Mouse (Mus musculus) thymus, postnatal 36 days (tissue): ENCODE data around the gene Ndufa12.

Source experiments
- DNase-seq, 2 experiments: peaks; one replicate each; pipeline ENCODE4 v3.0.0; 2022; ENCODE audit warnings: mixed read lengths in 2 of 2

Ndufa12 gene

DNA sequence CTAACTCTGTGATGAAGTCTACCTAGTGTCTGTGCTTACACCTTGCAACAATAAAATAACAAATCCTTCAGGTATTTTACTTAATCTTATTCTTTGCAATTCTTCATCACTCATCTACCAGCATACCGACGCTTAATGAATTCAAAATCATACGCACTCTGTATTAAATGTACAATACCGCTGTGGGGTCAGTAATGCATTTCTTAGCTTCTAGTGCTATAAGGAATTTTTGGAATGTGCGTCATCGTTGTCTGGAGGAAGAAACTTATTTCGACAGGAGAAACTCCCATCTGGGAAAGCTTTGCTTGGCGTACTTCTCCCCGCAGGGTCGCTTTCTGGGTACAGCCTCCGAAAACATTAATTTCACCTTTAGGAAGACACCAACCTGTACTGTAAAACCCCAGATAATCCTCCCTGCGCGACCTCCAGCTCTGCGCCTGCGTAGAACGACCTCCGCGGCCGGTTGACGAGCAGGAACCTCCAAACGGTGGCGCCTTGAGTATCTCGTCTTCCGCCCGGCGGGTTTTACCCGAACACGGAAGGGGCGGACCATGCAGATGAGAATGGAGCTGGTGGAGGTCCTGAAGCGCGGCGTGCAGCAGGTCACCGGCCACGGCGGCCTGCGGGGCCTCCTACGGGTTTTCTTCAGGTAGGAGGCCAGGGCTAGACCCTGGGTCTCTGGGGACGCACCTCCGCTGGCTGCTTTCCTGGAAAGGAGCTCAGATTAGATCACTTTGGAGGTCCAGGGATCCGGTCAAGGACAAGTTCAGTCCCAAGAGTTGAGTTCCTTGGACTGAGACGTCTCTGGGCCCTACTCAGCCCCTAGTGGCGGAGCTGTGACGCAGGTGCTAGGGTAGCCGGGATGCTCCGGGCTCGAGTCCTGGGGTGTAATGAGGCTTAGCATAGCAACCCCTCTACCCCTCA lies at the start of gene Ndufa12:
TSS of gene Ndufa12 (plus strand) at position 239 of the 924 bp plus-strand sequence.
- DNase-seq: peak; percentile 94 to 96

DNA sequence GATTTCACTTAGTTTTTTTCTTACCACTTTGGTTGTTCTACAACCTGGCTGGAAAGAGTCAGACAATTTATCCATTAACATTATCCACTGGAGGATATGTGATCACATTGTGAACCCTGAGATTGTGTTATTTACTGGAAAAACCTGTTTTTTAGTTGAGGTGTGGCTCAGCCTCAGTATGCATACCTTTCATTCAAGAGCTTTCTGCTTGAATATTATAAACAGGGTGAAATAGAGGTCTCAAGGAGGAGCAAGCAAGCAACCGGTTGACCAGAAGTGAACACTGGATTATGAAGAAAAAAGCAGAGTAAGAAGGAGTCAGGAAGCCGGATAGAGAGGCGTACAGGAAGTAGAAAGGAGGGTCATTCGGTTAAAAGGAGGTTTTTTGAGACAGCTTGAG lies 47.0 kb upstream of the Ndufa12 start:
- DNase-seq: no peak

- no peak for DNase-seq
Measured at GRCm38 (mm10) chr10:94153841-94154240, 44.7 kb upstream of the Ndufa12 start.

DNA sequence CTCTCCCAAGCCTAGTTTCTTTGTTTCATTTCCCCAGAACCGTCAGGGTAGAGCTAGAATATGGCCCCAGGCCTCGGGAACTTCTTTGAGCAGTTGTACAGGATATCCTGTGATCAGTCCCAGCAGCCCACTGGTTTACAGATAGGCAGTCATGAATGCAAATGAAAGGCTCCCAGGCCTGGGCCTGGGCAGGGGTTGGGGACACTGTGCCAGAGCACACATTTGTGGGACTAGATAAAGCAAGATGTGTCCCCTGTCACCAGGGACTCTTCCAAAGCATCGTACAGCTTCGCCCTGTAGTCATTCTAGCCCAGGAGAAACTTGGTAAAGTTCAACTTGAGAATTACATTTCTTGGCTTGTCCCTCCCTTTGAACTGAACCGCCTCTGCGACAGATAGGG lies 39.6 kb upstream of the Ndufa12 start:
- no peak for DNase-seq

DNA sequence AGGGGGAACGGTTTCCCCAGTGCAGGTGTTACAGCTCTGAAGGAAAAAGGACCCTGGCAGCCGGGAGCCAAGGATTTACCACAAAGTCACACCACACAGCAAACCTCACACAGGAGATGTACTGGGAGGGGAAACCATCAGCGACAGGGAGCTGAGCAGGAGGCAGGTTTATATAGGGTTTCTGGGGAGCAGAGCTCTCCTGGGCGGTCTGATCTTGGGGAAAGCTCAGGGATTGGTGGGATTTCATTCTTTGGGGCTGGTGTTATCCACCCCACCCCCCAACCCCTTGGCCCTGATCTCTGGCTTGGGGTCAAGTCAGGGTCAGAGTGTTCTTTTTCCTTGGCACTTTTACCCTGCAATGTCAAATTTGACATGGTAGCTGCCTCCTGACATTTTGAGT lies 39.1 kb upstream of the Ndufa12 start:
- DNase-seq: no peak

- no peak for DNase-seq
Measured at GRCm38 (mm10) chr10:94161051-94161765, 37.3 kb upstream of the Ndufa12 start.

DNA sequence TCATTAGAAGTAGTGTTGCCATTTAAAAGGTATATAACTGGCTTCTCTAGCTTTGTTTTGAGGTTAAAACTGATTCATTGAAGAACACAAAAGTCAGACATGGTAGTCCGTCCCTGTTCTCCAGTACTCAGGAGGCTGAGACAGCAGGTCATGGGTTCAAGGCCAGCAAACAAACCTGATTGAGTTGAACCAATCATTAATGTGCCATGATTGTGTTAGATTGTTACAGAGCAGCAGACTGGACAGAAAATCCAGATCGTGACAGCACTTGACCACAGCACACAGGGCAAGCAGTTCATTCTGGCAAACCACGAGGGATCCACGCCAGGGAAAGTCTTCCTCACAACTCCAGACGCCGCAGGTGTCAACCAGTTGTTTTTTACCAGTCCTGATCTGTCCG lies 36.5 kb upstream of the Ndufa12 start:
- no peak for DNase-seq

GRCm38 (mm10) chr10:94164104-94164845 lies 34.2 kb upstream of the Ndufa12 start:
- DNase-seq: no peak

GRCm38 (mm10) chr10:94165426-94165825 lies 33.1 kb upstream of the Ndufa12 start:
- DNase-seq: no peak

DNA sequence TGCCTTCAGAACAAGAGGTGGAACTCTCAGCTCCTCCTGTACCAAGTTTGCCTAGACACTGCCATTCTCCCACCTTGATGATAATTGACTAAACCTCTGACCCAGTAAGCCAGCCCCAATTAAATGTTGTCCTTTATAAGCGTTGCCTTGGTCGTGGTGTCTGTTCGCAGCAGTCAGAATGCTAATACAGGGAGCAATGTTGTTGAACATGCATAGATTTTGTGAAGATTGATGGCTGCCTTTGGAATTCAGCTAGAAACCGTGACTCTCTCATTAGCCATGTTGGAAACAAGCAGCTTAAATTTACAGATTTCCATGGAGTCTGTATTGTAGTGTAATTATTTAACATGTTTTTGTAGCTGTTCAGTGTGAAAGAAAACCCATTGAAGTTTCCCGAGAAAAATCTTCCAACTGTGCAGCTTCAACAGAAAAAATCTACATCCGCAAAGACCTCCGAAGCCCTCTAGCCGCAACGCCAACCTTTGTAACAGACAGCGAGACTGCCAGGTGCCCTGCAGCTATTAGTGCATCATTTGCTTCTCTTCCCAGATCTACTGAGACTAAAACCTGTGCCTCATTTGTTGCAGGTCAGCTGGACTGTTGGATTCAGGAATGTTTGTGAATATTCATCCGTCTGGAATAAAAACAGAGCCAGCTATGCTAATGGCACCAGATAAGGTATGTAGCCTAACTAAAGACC lies 31.3 kb upstream of the Ndufa12 start:
- DNase-seq: no peak

GRCm38 (mm10) chr10:94171440-94172130 lies 26.9 kb upstream of the Ndufa12 start:
- no peak for DNase-seq

- DNase-seq: no peak
Measured at GRCm38 (mm10) chr10:94172137-94172536, 26.4 kb upstream of the Ndufa12 start.

DNA sequence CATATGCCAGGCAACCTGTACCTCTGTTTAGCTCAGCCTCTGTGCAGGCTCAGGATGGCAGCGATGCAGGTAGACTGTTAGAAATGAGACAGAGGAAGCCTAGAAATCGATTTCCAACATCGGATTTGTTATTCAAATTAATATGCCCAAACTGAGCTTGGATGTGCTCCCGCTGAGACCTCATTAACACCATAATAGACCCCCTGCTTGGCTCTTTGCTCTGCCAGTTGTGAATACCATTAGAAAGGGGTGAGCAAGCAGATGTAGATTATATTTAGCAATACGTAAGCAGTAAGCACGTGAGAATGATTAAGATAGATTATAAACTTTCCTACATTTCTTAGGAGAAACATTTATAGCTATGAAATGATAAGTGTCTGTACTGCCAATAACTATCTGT lies 25.8 kb upstream of the Ndufa12 start:
- DNase-seq: no peak

GRCm38 (mm10) chr10:94174652-94175051 lies 23.9 kb upstream of the Ndufa12 start:
- DNase-seq: no peak

DNA sequence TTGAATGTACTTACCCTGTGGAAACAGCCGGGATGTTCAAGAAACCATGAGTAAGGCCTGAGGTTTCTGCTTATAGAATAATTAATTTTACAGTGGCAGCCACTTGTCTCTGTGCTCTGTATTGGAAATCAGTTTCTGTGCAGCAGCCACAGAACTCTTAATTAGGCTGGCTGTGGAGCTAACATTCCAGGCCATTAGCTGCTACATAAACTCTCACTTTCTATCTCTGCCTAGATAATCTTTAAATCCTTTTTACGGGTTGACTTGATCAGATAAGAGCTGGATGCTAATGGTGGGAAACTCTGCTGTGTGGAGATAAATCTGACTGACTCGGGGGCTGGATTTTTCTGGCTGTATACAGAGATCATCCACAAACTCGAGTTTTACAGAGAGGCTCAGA lies 15.3 kb upstream of the Ndufa12 start:
- DNase-seq: no peak

- no peak for DNase-seq
Measured at GRCm38 (mm10) chr10:94204973-94205372, 6.5 kb downstream of the Ndufa12 start.

DNA sequence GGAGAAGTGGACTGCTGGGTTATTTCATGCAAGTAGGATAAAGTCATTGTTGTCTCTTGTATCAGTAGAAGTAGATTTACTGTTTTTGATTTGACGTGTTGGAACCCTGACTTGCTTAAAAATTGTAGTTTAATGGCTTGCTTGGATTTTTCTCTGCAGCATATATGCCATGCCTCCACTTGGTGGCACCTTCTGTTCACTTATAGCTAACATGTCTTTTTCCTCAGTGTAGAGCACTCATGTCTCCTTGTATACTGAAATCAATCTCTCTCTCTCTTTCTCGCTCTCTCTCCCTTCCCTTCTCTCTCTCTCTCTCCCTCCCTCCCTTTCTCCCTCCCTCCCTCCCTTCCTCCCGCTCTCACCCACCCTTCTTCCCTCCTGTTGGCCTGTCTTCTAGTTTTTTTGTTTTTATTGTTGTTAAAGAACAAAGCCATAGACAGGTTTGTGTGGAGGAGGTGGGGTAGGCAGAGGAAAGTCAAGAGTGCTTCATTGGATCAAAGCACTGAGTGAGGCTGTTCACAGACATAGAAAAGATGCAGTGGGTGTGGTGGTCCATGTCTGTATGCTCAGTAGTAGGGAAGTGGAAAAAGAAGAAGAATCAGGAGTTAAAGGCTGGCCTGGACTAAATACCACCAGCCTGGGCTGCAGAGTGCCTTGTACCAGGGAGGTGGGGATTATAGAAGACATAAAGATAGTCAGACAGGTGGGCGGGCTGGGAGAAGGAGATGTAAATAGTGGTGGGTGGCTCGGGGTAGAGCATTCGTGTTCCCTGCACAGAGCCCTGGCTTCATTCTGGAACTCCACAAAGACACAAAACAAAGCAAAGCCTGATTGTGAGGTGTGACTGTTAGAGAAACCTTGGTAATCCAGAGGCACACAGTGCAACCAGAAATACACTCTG lies 12.4 kb downstream of the Ndufa12 start:
- DNase-seq: no peak

DNA sequence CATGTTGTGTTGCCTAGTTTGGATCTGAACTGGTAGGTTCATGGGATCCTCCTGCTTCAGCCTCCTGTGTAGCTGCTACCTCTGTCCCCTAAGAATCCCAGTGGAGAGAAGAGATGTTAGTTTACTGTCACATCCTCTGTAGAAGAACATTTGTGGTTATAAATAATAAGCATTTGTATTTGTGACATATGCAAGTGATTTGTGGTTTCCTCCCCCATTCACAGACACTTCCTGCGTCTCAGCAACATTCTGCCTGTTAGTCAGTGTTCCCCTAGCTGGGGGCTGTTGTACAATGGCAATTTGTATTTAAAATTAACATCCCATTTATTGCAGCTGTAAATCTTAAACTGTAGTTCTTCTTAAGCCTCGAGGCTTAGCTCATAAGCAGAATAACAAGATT lies 13.2 kb downstream of the Ndufa12 start:
- DNase-seq: no peak

DNA sequence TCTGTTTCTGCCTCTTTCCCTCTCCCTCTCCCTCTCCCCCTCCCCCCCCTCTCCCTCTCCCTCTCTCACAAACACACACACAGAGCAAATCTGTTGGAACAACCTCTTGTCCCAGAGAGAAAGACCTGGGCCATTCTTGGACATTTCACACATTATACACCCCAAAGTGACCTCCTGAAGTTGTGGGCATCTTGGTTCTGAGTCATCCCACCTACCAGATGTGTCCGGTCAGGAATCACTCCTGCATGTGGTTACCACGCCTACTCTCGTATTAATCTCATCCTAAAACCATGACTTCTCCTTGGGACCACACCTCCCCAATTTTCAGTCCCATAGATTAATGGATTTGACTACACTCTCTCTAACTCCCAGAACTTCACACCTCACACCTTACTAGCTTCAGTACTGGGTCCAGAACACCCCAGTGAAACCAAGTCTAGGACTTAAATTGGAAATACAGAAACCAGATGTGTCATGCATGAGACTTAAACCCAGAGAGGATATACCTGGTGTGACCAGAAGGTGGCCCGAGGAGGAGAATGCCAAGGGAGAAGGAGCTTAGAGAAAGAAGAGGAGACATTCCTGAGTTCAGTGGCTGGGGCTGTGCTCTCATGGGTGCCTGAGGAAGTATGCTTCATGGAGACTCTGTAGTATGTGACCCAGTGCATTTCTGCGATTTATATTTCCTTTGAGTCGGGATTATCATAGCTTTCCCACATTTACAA lies 26.7 kb downstream of the Ndufa12 start:
- peak; percentile 27 to 28 for DNase-seq
